Mouse (Mus musculus): Measurements from ENCODE around the gene Scfd2. TPM values are rescaled to one million over a fixed set of nuclear protein-coding genes. Genes with fewer than 3 reads are reported as not detected.

Scfd2 gene
- polyA plus RNA-seq, 1 experiment from 2014 or later, result 19.2 TPM

GRCm38 (mm10) chr5:74391806-74392205 lies 139.8 kb downstream of the Scfd2 start:
- H3K4me1 ChIP-seq, result peaks cover 13% of the 10 kb centered on the region; the same call in 1 of the 2 replicates
- no peaks in the 10 kb centered on the region for H3K9me3 ChIP-seq (replicated peaks)
- H3K4me2 ChIP-seq, result no peak overlapping the region
- no peak overlapping the region for H3K9ac ChIP-seq
- no peaks in the 10 kb centered on the region for H3K36me3 ChIP-seq
- no peak for ATAC-seq
- WGBS (ENCODE audit: insufficient replicate concordance), result 85% methylated on average over 2 of the region's 2 CpGs
- no peak overlapping the region for H3K27ac ChIP-seq
- no peaks in the 10 kb centered on the region for H3K27me3 ChIP-seq (replicated peaks)
- H3K4me3 ChIP-seq, result no peak overlapping the region

- Histone ChIP-seq H3K4me2 (no peak overlapping the region), H3K36me3 (no peaks in the 10 kb centered on the region), H3K9me3 (replicated peaks) (no peaks in the 10 kb centered on the region), H3K4me1 (peaks cover 13% of the 10 kb centered on the region; the same call in 1 of the 2 replicates), H3K27ac (no peak overlapping the region), H3K27me3 (replicated peaks) (no peaks in the 10 kb centered on the region), H3K4me3 (no peak overlapping the region), H3K9ac (no peak overlapping the region)
- WGBS (ENCODE audit: insufficient replicate concordance), result 77% methylated on average over 5 of the region's 5 CpGs
- ATAC-seq, result no peak
Observed at GRCm38 (mm10) chr5:74391346-74391745, 140.2 kb downstream of the Scfd2 start.

- ATAC-seq, result no peak
- peaks cover 9% of the 10 kb centered on the region; the same call in 1 of the 2 replicates for H3K4me1 ChIP-seq
- H3K4me3 ChIP-seq, result no peak overlapping the region
- no peak overlapping the region for H3K27ac ChIP-seq
- no peaks in the 10 kb centered on the region for H3K36me3 ChIP-seq
- no peaks in the 10 kb centered on the region for H3K27me3 ChIP-seq (replicated peaks)
- no peaks in the 10 kb centered on the region for H3K9me3 ChIP-seq (replicated peaks)
- 63% methylated on average over 2 of the region's 2 CpGs for WGBS (ENCODE audit: insufficient replicate concordance)
- no peak overlapping the region for H3K9ac ChIP-seq
- no peak overlapping the region for H3K4me2 ChIP-seq
Observed at GRCm38 (mm10) chr5:74388849-74389248, 142.7 kb downstream of the Scfd2 start.

- H3K27ac ChIP-seq, result no peak overlapping the region
Observed at GRCm38 (mm10) chr5:74388101-74388500, 143.5 kb downstream of the Scfd2 start.

DNA sequence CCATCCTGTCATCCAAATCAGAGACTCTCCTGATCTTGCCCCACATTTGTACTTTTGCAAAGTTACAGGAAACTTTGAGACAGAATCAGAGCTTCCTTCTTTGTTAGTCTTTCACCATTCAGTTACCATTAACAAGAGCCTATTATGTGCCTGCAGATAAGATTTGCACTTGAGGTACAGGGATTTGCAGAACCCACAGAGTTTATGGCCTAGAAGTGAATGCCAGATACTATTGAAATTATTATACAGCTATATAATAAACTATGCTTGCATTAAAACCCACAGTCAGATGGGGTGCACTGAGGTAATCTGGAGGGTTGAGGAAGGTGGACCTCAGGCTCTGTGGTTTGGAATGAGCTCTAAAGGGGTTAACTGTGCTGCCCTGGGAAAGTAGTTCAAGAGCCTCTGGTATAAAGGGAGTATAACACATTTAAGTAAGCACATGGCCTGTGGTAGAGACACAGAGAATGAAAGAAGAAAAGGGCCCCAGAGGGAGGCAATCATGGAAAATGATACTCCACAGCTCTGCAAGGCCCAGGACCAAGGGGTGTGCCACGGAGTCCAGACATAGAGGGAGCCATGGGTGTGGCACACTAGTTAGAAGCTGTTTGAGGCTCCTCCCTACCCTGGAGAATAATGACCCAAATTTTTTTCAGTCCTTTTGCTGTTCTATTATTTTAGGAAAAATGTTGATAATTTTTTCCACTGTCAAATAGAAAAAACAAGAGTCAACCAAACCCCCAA lies 144.2 kb downstream of the Scfd2 start:
- no peaks in the 10 kb centered on the region for H3K27me3 ChIP-seq (replicated peaks)
- no peak overlapping the region for H3K4me2 ChIP-seq
- no peak overlapping the region for H3K9ac ChIP-seq
- H3K4me1 ChIP-seq, result peaks cover 9% of the 10 kb centered on the region; the same call in 1 of the 2 replicates
- ATAC-seq, result no peak
- no peak overlapping the region for H3K27ac ChIP-seq
- no peaks in the 10 kb centered on the region for H3K36me3 ChIP-seq
- WGBS (ENCODE audit: insufficient replicate concordance), result 29% methylated on average over 1 of the region's 1 CpGs
- no peak overlapping the region for H3K4me3 ChIP-seq
- H3K9me3 ChIP-seq (replicated peaks), result no peaks in the 10 kb centered on the region

More at GRCm38 (mm10) chr5:74388101-74388500, 143.5 kb downstream of the Scfd2 start:
- Histone ChIP-seq H3K9me3 (replicated peaks) (no peaks in the 10 kb centered on the region), H3K36me3 (no peaks in the 10 kb centered on the region), H3K27me3 (replicated peaks) (no peaks in the 10 kb centered on the region), H3K9ac (no peak overlapping the region), H3K4me3 (no peak overlapping the region), H3K4me2 (no peak overlapping the region), H3K4me1 (peaks cover 9% of the 10 kb centered on the region; the same call in 1 of the 2 replicates)
- no peak for ATAC-seq
- WGBS (ENCODE audit: insufficient replicate concordance), result 67% methylated on average over 6 of the region's 6 CpGs

DNA sequence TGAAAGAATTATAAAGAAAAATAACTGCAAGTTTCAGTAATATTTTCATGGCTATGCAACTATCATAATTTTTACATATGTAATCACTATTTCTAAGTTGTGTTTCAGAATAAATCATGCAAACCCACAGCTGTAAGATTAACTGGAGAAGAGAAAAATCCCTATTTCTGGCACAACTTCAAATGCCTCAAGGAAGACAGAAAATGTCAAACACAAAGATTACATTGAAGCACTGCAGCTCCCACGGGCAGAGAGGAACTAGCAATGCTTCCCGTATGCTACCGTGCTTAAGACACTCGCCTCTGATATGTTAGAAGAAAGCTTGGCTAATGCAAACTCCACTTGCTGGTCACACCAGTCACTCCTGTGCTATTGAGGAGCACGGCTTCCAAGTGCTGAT lies 151.5 kb downstream of the Scfd2 start:
- no peak overlapping the region for H3K27ac ChIP-seq
- no peak overlapping the region for H3K9ac ChIP-seq
- H3K9me3 ChIP-seq (replicated peaks), result no peaks in the 10 kb centered on the region
- H3K4me2 ChIP-seq, result no peak overlapping the region
- H3K4me1 ChIP-seq, result no peaks in the 10 kb centered on the region
- 60% methylated on average over 5 of the region's 5 CpGs for WGBS (ENCODE audit: insufficient replicate concordance)
- H3K4me3 ChIP-seq, result no peak overlapping the region
- no peaks in the 10 kb centered on the region for H3K36me3 ChIP-seq
- H3K27me3 ChIP-seq (replicated peaks), result no peaks in the 10 kb centered on the region
- ATAC-seq, result no peak

- WGBS (ENCODE audit: insufficient replicate concordance), result 74% methylated on average over 9 of the region's 9 CpGs
- H3K4me1 ChIP-seq, result peaks cover 11% of the 10 kb centered on the region
- H3K27ac ChIP-seq, result no peak overlapping the region
- no peaks in the 10 kb centered on the region for H3K27me3 ChIP-seq (replicated peaks)
- no peak for ATAC-seq
- no peaks in the 10 kb centered on the region for H3K36me3 ChIP-seq
- H3K9me3 ChIP-seq (replicated peaks), result no peaks in the 10 kb centered on the region
- no peak overlapping the region for H3K4me2 ChIP-seq
- no peak overlapping the region for H3K9ac ChIP-seq
- no peak overlapping the region for H3K4me3 ChIP-seq
Observed at GRCm38 (mm10) chr5:74366710-74367101, 164.9 kb downstream of the Scfd2 start.

DNA sequence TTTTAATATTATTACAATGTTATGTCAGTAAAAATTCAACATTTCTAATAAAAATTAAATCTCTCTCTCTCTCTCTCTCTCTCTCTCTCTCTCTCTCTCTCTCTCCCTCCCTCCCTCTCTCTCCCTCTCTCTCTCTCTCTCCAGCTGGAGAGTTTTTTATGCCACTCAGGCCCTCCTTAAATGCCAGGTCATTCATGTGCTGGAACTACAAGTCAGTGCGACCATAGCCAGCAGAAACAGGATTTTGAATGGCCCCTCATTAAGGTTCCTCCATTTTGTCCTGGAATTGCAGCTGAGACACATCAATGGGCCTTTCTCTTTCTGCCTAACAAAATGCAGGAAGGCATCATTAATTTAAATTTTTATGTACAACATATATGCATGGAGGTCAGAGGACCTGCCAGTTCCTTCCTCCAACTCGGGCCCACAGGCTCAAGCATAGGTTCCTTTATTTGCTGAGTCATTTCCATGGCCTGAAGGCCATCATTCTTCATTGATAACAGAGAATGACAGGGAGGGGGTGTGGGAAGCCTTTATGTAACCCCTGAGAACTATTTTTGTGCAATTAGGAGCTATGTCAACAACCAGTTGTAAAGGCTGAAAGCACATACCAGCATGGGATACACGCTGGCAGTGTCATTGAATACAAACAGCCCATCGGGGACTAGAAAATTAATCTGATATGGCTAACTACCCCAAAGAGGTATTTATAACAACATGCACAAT lies 165.4 kb downstream of the Scfd2 start:
- no peak overlapping the region for H3K27ac ChIP-seq
- 48% methylated on average over 4 of the region's 4 CpGs for WGBS (ENCODE audit: insufficient replicate concordance)
- H3K4me3 ChIP-seq, result no peak overlapping the region
- peak; percentile 61 for ATAC-seq
- no peaks in the 10 kb centered on the region for H3K27me3 ChIP-seq (replicated peaks)
- no peaks in the 10 kb centered on the region for H3K36me3 ChIP-seq
- no peak overlapping the region for H3K4me2 ChIP-seq
- peaks cover 11% of the 10 kb centered on the region for H3K4me1 ChIP-seq
- H3K9me3 ChIP-seq (replicated peaks), result no peaks in the 10 kb centered on the region
- H3K9ac ChIP-seq, result no peak overlapping the region

GRCm38 (mm10) chr5:74365408-74365807 lies 166.2 kb downstream of the Scfd2 start:
- Histone ChIP-seq H3K4me1 (peaks cover 11% of the 10 kb centered on the region), H3K27me3 (replicated peaks) (no peaks in the 10 kb centered on the region), H3K36me3 (no peaks in the 10 kb centered on the region), H3K4me2 (no peak overlapping the region), H3K9me3 (replicated peaks) (no peaks in the 10 kb centered on the region), H3K9ac (no peak overlapping the region), H3K4me3 (no peak overlapping the region), H3K27ac (no peak overlapping the region)
- no peak for ATAC-seq
- 86% methylated on average over 6 of the region's 6 CpGs for WGBS (ENCODE audit: insufficient replicate concordance)

- Histone ChIP-seq H3K4me2 (no peak overlapping the region), H3K27me3 (replicated peaks) (no peaks in the 10 kb centered on the region), H3K4me1 (peaks cover 11% of the 10 kb centered on the region), H3K27ac (no peak overlapping the region), H3K4me3 (no peak overlapping the region), H3K9ac (no peak overlapping the region), H3K36me3 (no peaks in the 10 kb centered on the region), H3K9me3 (replicated peaks) (no peaks in the 10 kb centered on the region)
- no peak for ATAC-seq
- 53% methylated on average over 1 of the region's 1 CpGs for WGBS (ENCODE audit: insufficient replicate concordance)
Observed at GRCm38 (mm10) chr5:74363296-74363695, 168.3 kb downstream of the Scfd2 start.

- no peak overlapping the region for H3K27ac ChIP-seq
- H3K4me1 ChIP-seq, result peaks cover 7% of the 10 kb centered on the region
- no peak overlapping the region for H3K4me2 ChIP-seq
- H3K4me3 ChIP-seq, result no peak overlapping the region
- H3K9me3 ChIP-seq (replicated peaks), result no peaks in the 10 kb centered on the region
- WGBS (ENCODE audit: insufficient replicate concordance), result 58% methylated on average over 5 of the region's 5 CpGs
- no peaks in the 10 kb centered on the region for H3K36me3 ChIP-seq
- no peak overlapping the region for H3K9ac ChIP-seq
- ATAC-seq, result no peak
- H3K27me3 ChIP-seq (replicated peaks), result no peaks in the 10 kb centered on the region
Observed at GRCm38 (mm10) chr5:74361531-74361930, 170.0 kb downstream of the Scfd2 start.

DNA sequence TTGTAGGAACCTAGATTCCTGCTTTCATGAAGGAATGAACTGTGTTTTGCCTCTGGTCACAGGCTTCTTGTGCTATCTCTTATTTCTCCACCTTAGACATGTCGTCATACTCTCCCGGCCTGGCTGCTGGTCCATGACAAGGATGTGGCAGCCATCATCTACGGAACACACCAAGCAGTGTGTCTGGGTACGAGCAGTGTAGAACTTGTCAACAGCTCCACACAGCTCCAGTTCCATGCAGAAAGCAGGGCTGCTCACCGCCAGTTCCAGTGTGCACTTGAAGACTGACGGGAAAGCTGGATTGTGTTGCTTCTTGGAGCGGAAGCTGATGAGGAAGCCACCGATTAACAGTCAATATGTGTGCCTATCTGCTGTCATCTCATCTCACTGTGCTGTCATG lies 173.5 kb downstream of the Scfd2 start:
- Histone ChIP-seq H3K27ac (no peak overlapping the region), H3K9ac (no peak overlapping the region), H3K4me2 (no peak overlapping the region), H3K9me3 (replicated peaks) (no peaks in the 10 kb centered on the region), H3K4me1 (no peaks in the 10 kb centered on the region), H3K36me3 (no peaks in the 10 kb centered on the region), H3K4me3 (no peak overlapping the region), H3K27me3 (replicated peaks) (no peaks in the 10 kb centered on the region)
- no peak for ATAC-seq
- 72% methylated on average over 8 of the region's 8 CpGs for WGBS (ENCODE audit: insufficient replicate concordance)
